In genomic region chr16:38789016-38789415, GRCm38 (mm10) we compare ENCODE assay signal across 26 mouse cellular contexts. TPM values are rescaled to one million over a fixed set of nuclear protein-coding genes. Genes with fewer than 3 reads are reported as not detected.
"Had no signal": no experiment of that assay in that cellular context is flagged by ENCODE, and none has a peak within 500 bp of the region (broad histone marks: within the 10 kb centered on the region; RNA-seq: fewer than 3 reads in every experiment).

No protein-coding gene starts in this region.

- H3K4me1 ChIP-seq: midbrain, embryonic 12.5 days; neural tube, embryonic 13.5 days; neural tube, embryonic 15.5 days; stomach, embryonic 15.5 days had no signal

- H3K27me3 ChIP-seq: midbrain, embryonic 12.5 days; neural tube, embryonic 13.5 days; neural tube, embryonic 15.5 days; stomach, embryonic 15.5 days had no signal

- ATAC-seq: midbrain, embryonic 16.5 days had no signal

- H3K36me3 ChIP-seq: midbrain, embryonic 10.5 days; midbrain, embryonic 12.5 days; neural tube, embryonic 13.5 days; neural tube, embryonic 15.5 days; stomach, embryonic 15.5 days had no signal

- H3K9ac ChIP-seq: lung, embryonic 14.5 days; midbrain, embryonic 12.5 days; neural tube, embryonic 13.5 days; neural tube, embryonic 15.5 days; stomach, embryonic 15.5 days had no signal

- H3K27ac ChIP-seq: midbrain, embryonic 10.5 days; midbrain, embryonic 12.5 days; neural tube, embryonic 13.5 days; neural tube, embryonic 15.5 days; stomach, embryonic 15.5 days; stomach, postnatal 0 days had no signal

- DNase-seq: lung, adult 18-20 months; lung, embryonic 14.5 days; lung, postnatal 10 days; lung, postnatal 4 days; midbrain, embryonic 14.5 days; retina, postnatal 1 day; right cerebral cortex, adult 18-20 months; right cerebral cortex, postnatal 25 days; right cerebral cortex, postnatal 4 days; thymus, adult 2 months; thymus, postnatal 14 days; thymus, postnatal 36 days had no signal

- H3K4me3 ChIP-seq: midbrain, embryonic 10.5 days; midbrain, embryonic 12.5 days; myocyte; neural tube, embryonic 13.5 days; neural tube, embryonic 15.5 days; stomach, embryonic 15.5 days had no signal

RNA-seq across cellular contexts. Expression of gene Upk1b, which starts 11.1 kb away (rescaled TPM):
- total RNA-seq: megakaryocyte-erythroid progenitor cell, adult 5-6 weeks had no signal

RNA-seq across cellular contexts. Expression of gene 4930435E12Rik, which starts 39.5 kb away (rescaled TPM):
- total RNA-seq: megakaryocyte-erythroid progenitor cell, adult 5-6 weeks had no signal
- polyA plus RNA-seq: liver, embryonic 16.5 days; lung, embryonic 14.5 days; lung, embryonic 16.5 days; midbrain, embryonic 10.5 days; midbrain, embryonic 12.5 days; midbrain, embryonic 14.5 days; midbrain, embryonic 16.5 days; myocyte; neural tube, embryonic 11.5 days; neural tube, embryonic 13.5 days; neural tube, embryonic 15.5 days; small intestine, adult 2 months; spleen, adult 2 months; stomach, embryonic 15.5 days; stomach, postnatal 0 days; thymus, adult 2 months had no signal
